Mouse (Mus musculus) thymus, adult 2 months (tissue): Measurements from ENCODE around the gene Rnf212. TPM values are rescaled to one million over a fixed set of nuclear protein-coding genes. Genes with fewer than 3 reads are reported as not detected.
"Not testable (repeated sequence)": the region's sequence is repeated elsewhere in the genome, so short reads cannot be mapped to it uniquely, and the experiment has no call there.

Experiments
- DNase-seq: peaks from one replicate; pipeline ENCODE4 v3.0.0; 2021
- H3K27ac ChIP-seq: fragments of 200-500 bp; 2 replicates; pipeline ENCODE4 v1.5.1; 2012; ENCODE audit warnings: low read length, control low read depth; ENCODE audit not compliant: control insufficient read depth, insufficient read depth
- H3K27me3 ChIP-seq: fragments of 200-500 bp; 2 replicates; pipeline ENCODE4 v1.6.1; 2012; ENCODE audit warnings: mild to moderate bottlenecking, low read length, moderate library complexity, mixed read lengths; ENCODE audit not compliant: control insufficient read depth, insufficient read depth
- H3K36me3 ChIP-seq: fragments of 200-500 bp; 2 replicates; pipeline ENCODE4 v1.6.1; 2012; ENCODE audit warnings: mild to moderate bottlenecking, low read length, moderate library complexity; ENCODE audit not compliant: control insufficient read depth, insufficient read depth
- H3K4me1 ChIP-seq: fragments of 200-500 bp; replicated peaks from 2 replicates; pipeline ENCODE4 v1.6.1; 2012; ENCODE audit warnings: low read length; ENCODE audit not compliant: control insufficient read depth, insufficient read depth
- H3K4me3 ChIP-seq: fragments of 200-500 bp; 2 replicates; pipeline ENCODE4 v1.5.1; 2012; ENCODE audit warnings: mild to moderate bottlenecking, low read length, control low read depth, moderate library complexity; ENCODE audit not compliant: control insufficient read depth, insufficient read depth
- CTCF ChIP-seq: fragments of 200-500 bp; IDR thresholded peaks from 2 replicates; pipeline ENCODE4 v1.5.1; 2012; ENCODE audit warnings: mild to moderate bottlenecking, control low read depth, low read length, moderate library complexity, borderline replicate concordance; ENCODE audit not compliant: control insufficient read depth, poor library complexity, insufficient read depth; ENCODE audit errors: extremely low read depth
- POLR2A ChIP-seq: fragments of 200-500 bp; IDR thresholded peaks from 2 replicates; pipeline ENCODE4 v1.6.1; 2012; ENCODE audit warnings: mild to moderate bottlenecking, low read length, control low read depth, moderate library complexity; ENCODE audit not compliant: control insufficient read depth, poor library complexity, insufficient read depth; ENCODE audit errors: extremely low read depth
- WGBS: fragments of 180-500 bp; shearing (Covaris S2); methylation state at CpG from one replicate; pipeline ENCODE4 v1.1.7; 2018; 5-methylcytosine and 5-hydroxymethylcytosine counted together
- polyA plus RNA-seq: library from polyadenylated mRNA; depleted of rRNA; stranded (reverse); fragments of >200 nt; gene quantifications from 2 replicates; pipeline ENCODE4 v1.2.3, GENCODE M21; 2012

Gene Rnf212
- polyA plus RNA-seq, 1 experiment = 0.08 TPM

GRCm38 (mm10) chr5:108758396-108758795 is 16.4 kb downstream of the Rnf212 start:
- H3K27me3 ChIP-seq = no peaks in the 10 kb centered on the region
- DNase-seq = no peak
- 65% methylated on average over 3 of the region's 3 CpGs for WGBS

DNA sequence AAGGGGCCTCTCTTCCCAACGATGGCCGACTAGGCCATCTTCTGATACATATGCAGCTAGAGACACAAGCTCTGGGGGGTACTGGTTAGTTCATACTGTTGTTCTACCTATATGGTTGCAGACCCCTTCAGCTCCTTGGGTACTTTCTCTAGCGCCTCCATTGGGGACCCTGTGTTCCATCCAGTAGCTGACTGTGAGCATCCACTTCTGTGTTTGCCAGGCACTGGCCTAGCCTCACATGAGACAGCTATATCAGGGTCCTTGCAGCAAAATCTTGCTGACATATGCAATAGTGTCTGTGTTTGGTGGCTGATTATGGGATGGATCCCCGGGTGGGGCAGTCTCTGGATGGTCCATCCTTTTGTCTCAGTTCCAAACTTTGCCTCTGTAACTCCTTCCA is 23.5 kb downstream of the Rnf212 start:
- H3K27ac ChIP-seq, H3K27me3 ChIP-seq, H3K36me3 ChIP-seq, H3K4me3 ChIP-seq, H3K4me1 ChIP-seq, DNase-seq: not testable (repeated sequence)
- WGBS = 87% methylated on average over 4 of the region's 4 CpGs

More at GRCm38 (mm10) chr5:108758396-108758795, 16.4 kb downstream of the Rnf212 start:
- no peak for TF ChIP-seq POLR2A
- TF ChIP-seq CTCF = no peak
- Histone ChIP-seq H3K4me1 (no peaks in the 10 kb centered on the region), H3K36me3 (no peaks in the 10 kb centered on the region), H3K4me3 (no peak overlapping the region), H3K27ac (no peak overlapping the region)

GRCm38 (mm10) chr5:108750328-108751210 is 24.2 kb downstream of the Rnf212 start:
- Histone ChIP-seq H3K4me1 (no peaks in the 10 kb centered on the region), H3K4me3 (no peak overlapping the region), H3K27me3 (no peaks in the 10 kb centered on the region), H3K36me3 (no peaks in the 10 kb centered on the region), H3K27ac (no peak overlapping the region)
- DNase-seq = no peak
- TF ChIP-seq POLR2A (no peak), CTCF (no peak)
- 79% methylated on average over 5 of the region's 5 CpGs for WGBS

DNA sequence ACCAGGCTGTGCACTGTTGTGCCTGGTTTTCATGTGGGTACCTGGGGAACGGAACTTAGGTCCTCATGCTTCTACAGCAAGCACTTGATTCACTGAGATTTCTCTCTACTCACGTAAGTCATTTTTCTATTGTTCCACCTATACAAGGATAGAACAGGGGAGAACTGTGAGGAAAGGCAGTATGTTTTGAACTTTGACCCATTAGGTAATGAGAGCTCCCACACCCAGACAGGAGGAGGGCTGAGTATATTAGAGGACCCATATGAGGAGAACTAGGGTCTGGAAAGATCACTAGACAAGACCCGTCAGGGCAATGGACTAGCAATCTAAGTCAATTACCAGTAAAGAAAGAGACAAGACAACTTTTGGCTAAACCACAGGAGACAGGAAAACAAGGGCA is 30.2 kb downstream of the Rnf212 start:
- WGBS = 88% methylated on average over 3 of the region's 3 CpGs
- Histone ChIP-seq H3K27me3 (no peaks in the 10 kb centered on the region), H3K36me3 (no peaks in the 10 kb centered on the region), H3K4me1 (no peaks in the 10 kb centered on the region), H3K27ac (no peak overlapping the region), H3K4me3 (no peak overlapping the region)
- no peak for TF ChIP-seq POLR2A
- TF ChIP-seq CTCF = no peak
- DNase-seq = no peak

DNA sequence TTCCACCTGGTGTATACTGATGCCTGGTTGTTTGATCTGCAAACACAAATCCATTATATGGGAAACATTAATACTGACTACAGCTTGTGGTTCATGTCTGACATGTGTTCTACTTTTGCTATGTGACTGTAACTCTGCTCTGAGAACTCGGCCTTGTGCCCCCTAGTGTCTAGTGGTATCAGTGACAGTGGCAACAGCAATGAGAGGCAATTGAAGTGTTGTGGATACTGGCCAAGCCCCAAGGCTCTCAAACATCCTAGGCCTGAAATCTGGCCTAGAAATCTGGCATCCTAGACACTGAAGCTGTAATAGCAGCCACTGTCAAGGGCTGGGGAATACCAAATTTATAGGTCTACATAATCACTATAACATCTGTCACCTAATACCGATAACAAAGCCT is 30.9 kb downstream of the Rnf212 start:
- no peaks in the 10 kb centered on the region for H3K27me3 ChIP-seq
- TF ChIP-seq CTCF (no peak), POLR2A (no peak)
- H3K4me1 ChIP-seq = no peaks in the 10 kb centered on the region
- DNase-seq = no peak
- H3K36me3 ChIP-seq = no peaks in the 10 kb centered on the region
- no peak overlapping the region for H3K27ac ChIP-seq
- WGBS = 61% methylated on average over 2 of the region's 2 CpGs
- H3K4me3 ChIP-seq = no peak overlapping the region

DNA sequence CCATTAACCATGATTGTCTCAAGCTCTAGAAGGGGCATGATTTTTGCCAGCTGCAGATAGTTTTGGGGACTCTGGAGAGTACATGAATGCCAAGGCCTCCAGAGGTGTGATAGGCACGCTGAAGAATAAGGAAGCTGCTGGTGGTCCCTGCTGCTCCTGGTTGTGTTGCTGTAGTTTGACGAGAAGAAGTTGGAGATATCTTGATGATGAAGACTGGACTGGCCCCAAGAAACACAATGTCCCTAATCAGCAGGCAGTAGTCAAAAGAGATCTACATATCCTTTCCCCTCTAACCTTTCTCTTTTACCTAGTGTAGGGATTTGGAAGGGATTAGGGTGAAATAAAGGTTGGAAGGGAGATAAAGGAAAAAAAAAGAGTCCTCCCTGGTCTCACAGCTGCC is 32.2 kb downstream of the Rnf212 start:
- TF ChIP-seq POLR2A (no peak), CTCF (no peak)
- Histone ChIP-seq H3K36me3 (no peaks in the 10 kb centered on the region), H3K27me3 (no peaks in the 10 kb centered on the region), H3K27ac (no peak overlapping the region), H3K4me1 (no peaks in the 10 kb centered on the region), H3K4me3 (no peak overlapping the region)
- no peak for DNase-seq
- 78% methylated on average over 2 of the region's 2 CpGs for WGBS

GRCm38 (mm10) chr5:108741844-108742243 is 32.9 kb downstream of the Rnf212 start:
- no peak for DNase-seq
- Histone ChIP-seq H3K27ac (no peak overlapping the region), H3K27me3 (no peaks in the 10 kb centered on the region), H3K4me3 (no peak overlapping the region), H3K4me1 (no peaks in the 10 kb centered on the region), H3K36me3 (no peaks in the 10 kb centered on the region)
- TF ChIP-seq POLR2A (no peak), CTCF (no peak)
- WGBS = 84% methylated on average over 2 of the region's 2 CpGs
